Mouse (Mus musculus) neural tube, embryonic 11.5 days (tissue): ENCODE measurements around the gene Gm340. TPM values are rescaled to one million over a fixed set of nuclear protein-coding genes. Genes with fewer than 3 reads are reported as not detected.

Source experiments
- ATAC-seq: fragments of 200-750 bp; cut with Nextera tagmentation; 2 replicates; pipeline ENCODE4 v1.8.0; 2017; ENCODE audit warnings: moderate number of reproducible peaks, mild to moderate bottlenecking, moderate TSS enrichment, moderate library complexity; ENCODE audit not compliant: insufficient read depth, low FRiP score, low TSS enrichment
- DNase-seq: peaks from one replicate; pipeline ENCODE4 v3.0.0-alpha.2; 2015; ENCODE audit warnings: low spot score
- H3K27ac ChIP-seq: fragments of 300-500 bp; sonication (generic); 2 replicates; pipeline ENCODE4 v1.5.1; 2014; ENCODE audit warnings: low read depth, mild to moderate bottlenecking, low read length
- H3K27me3 ChIP-seq: fragments of 300-500 bp; sonication (generic); 2 replicates; pipeline ENCODE4 v1.6.1; 2014; ENCODE audit warnings: mild to moderate bottlenecking, low read length, mixed read lengths; ENCODE audit not compliant: control insufficient read depth, insufficient read depth
- H3K36me3 ChIP-seq: fragments of 300-500 bp; sonication (generic); 2 replicates; pipeline ENCODE4 v1.6.1; 2014; ENCODE audit warnings: mild to moderate bottlenecking, low read length, moderate library complexity, mixed read lengths; ENCODE audit not compliant: control insufficient read depth, insufficient read depth
- H3K4me1 ChIP-seq: fragments of 300-500 bp; sonication (generic); 2 replicates; pipeline ENCODE4 v1.6.1; 2014; ENCODE audit warnings: low read length, mixed read lengths; ENCODE audit not compliant: control insufficient read depth, insufficient read depth
- H3K4me2 ChIP-seq: fragments of 300-500 bp; sonication (generic); 2 replicates; pipeline ENCODE4 v1.6.1; 2014; ENCODE audit warnings: low read depth, mild to moderate bottlenecking, moderate library complexity
- H3K4me3 ChIP-seq: fragments of 300-500 bp; sonication (generic); 2 replicates; pipeline ENCODE4 v1.5.1; 2014; ENCODE audit warnings: low read depth, low read length
- H3K9ac ChIP-seq: fragments of 300-500 bp; sonication (generic); 2 replicates; pipeline ENCODE4 v1.6.1; 2014; ENCODE audit warnings: mild to moderate bottlenecking, low read length
- H3K9me3 ChIP-seq: fragments of 300-500 bp; sonication (generic); 2 replicates; pipeline ENCODE4 v1.6.1; 2016; ENCODE audit warnings: low read length; ENCODE audit not compliant: control insufficient read depth
- WGBS: fragments of 180-500 bp; shearing (Covaris S2); extraction: QIAGEN DNeasy Blood & Tissue Kit; methylation state at CpG from one replicate; pipeline ENCODE4 v1.1.7; 2014; 5-methylcytosine and 5-hydroxymethylcytosine counted together
- polyA plus RNA-seq: library from polyadenylated mRNA; unstranded; fragments of >200 nt; fragmentation: Nextera tagmentation; extraction: Ambion mirVana; gene quantifications from 2 replicates; pipeline ENCODE4 v1.2.1, GENCODE M21; 2014

Gm340 gene
- polyA plus RNA-seq, 1 experiment from 2014 or later: 4.0 TPM

- WGBS: 88% methylated on average over 4 of the region's 4 CpGs
- DNase-seq: no peak
- no peak for ATAC-seq
- peaks cover 4% of the 10 kb centered on the region for H3K36me3 ChIP-seq
- H3K4me2 ChIP-seq: no peak overlapping the region
- no peak overlapping the region for H3K27ac ChIP-seq
- H3K4me1 ChIP-seq: no peaks in the 10 kb centered on the region
- no peak overlapping the region for H3K4me3 ChIP-seq
- no peak overlapping the region for H3K9ac ChIP-seq
- H3K27me3 ChIP-seq: no peaks in the 10 kb centered on the region
- no peaks in the 10 kb centered on the region for H3K9me3 ChIP-seq
Measured at GRCm38 (mm10) chr19:41579311-41579920, 2.8 kb upstream of the Gm340 start.

DNA sequence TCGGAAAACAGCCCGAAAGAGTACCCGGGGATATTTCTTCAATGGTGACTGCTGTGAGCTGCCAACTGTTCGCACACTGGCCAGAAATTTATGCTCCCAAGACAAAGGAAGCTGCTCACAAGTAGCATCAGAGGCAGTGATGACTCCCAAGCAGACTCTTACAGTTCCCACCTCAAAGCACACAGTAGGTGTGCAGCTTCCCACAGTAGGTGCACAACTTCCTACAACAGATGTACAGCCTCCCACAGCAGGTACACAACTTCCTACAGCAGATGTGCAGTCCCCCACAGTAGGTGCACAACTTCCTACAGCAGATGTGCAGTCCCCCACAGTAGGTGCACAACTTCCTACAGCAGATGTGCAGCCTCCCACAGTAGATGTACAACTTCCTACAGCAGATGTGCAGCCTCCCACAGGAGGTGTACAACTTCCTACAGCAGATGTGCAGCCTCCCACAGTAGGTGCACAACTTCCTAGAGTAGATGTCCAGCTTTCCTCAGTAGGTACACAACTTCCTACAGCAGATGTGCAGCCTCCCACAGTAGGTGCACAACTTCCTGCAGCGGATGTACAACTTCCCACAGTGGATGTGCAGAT, 846 bp downstream of the Gm340 start:
- 92% methylated on average over 5 of the region's 5 CpGs for WGBS

DNA sequence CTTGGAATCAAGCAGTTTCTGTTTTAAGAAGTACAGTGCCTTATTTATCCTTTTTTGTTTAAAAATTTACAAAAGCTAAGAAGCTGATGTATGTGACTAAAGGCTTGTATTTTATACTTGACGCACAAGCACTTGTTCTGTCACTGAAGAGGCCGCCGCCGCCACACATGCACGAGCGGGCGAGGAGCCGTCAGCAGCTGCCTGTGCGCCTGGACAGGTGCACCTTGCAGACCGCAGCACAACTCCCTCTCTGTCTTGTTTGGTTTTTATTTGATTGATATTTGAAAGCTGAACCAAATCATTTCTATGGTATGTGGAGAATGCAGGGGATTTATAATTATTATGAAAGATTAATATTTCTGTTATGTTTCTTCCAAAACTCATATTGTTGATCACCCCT, 4.6 kb downstream of the Gm340 start:
- DNase-seq (no peak), ATAC-seq (no peak)
- Histone ChIP-seq H3K9ac (no peak overlapping the region), H3K9me3 (no peaks in the 10 kb centered on the region), H3K27me3 (no peaks in the 10 kb centered on the region), H3K4me1 (no peaks in the 10 kb centered on the region), H3K4me3 (no peak overlapping the region), H3K27ac (no peak overlapping the region), H3K36me3 (peaks cover 4% of the 10 kb centered on the region), H3K4me2 (no peak overlapping the region)
- WGBS: 93% methylated on average over 10 of the region's 10 CpGs

More for the DNA sequence above, 846 bp downstream of the Gm340 start:
- Histone ChIP-seq H3K9ac (no peak overlapping the region), H3K9me3 (no peaks in the 10 kb centered on the region), H3K4me2 (no peak overlapping the region), H3K4me3 (no peak overlapping the region), H3K36me3 (peaks cover 4% of the 10 kb centered on the region), H3K27ac (no peak overlapping the region), H3K27me3 (no peaks in the 10 kb centered on the region), H3K4me1 (no peaks in the 10 kb centered on the region)
- DNase-seq (no peak), ATAC-seq (no peak)

DNA sequence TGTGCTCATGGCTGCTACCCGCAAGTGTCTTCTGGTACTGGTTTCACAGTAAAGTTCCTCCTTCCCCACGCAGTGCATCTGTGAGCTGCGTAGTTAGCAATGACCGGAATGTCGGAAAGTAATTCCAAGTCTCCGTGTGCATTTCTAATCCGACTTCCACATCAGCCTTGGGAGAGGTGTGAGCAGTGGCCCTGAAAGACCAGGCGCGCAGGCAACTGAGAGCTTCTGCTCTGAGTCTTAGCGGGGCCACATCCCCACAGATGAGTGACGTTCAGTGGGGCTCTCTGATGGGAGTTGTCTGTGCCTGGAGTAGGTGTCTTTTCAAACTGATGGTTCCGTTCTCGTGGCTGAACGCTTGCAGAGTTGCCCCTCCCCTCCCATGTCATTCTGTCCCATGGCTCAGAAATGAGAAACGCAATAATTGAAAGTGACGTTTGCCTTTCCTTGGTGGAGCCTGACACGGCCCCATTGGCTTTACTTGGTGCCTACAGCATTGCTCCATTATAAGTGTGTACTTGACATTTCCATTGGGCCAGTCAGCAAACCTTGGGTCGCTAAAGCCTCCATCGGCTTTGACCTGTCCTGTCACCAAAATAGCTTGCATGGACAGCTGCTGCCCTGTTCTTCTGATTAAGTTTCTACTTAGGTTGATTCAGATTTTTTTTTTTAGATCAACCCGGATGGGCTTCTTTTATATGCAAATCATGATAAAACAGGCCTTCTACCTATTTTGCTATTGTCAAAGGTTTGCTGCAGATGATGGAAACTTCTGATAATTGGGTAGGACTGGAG, 5.5 kb downstream of the Gm340 start:
- no peak overlapping the region for H3K9ac ChIP-seq

GRCm38 (mm10) chr19:41589026-41589425, 6.9 kb downstream of the Gm340 start:
- Histone ChIP-seq H3K27ac (no peak overlapping the region), H3K36me3 (no peaks in the 10 kb centered on the region), H3K9ac (no peak overlapping the region), H3K9me3 (no peaks in the 10 kb centered on the region), H3K4me2 (no peak overlapping the region), H3K27me3 (no peaks in the 10 kb centered on the region), H3K4me1 (no peaks in the 10 kb centered on the region), H3K4me3 (no peak overlapping the region)
- DNase-seq (peak; percentile 5), ATAC-seq (no peak)
- 85% methylated on average over 7 of the region's 7 CpGs for WGBS

More for the DNA sequence above, 5.5 kb downstream of the Gm340 start:
- no peak for DNase-seq
- no peak for ATAC-seq
- Histone ChIP-seq H3K4me1 (no peaks in the 10 kb centered on the region), H3K4me3 (no peak overlapping the region), H3K36me3 (peaks cover 4% of the 10 kb centered on the region), H3K4me2 (no peak overlapping the region), H3K9me3 (no peaks in the 10 kb centered on the region), H3K27me3 (no peaks in the 10 kb centered on the region), H3K27ac (no peak overlapping the region)
- 90% methylated on average over 20 of the region's 20 CpGs for WGBS

GRCm38 (mm10) chr19:41589681-41590080, 7.5 kb downstream of the Gm340 start:
- Histone ChIP-seq H3K4me1 (no peaks in the 10 kb centered on the region), H3K27me3 (no peaks in the 10 kb centered on the region), H3K9ac (no peak overlapping the region), H3K4me3 (no peak overlapping the region), H3K9me3 (no peaks in the 10 kb centered on the region), H3K36me3 (no peaks in the 10 kb centered on the region), H3K4me2 (no peak overlapping the region), H3K27ac (no peak overlapping the region)
- 83% methylated on average over 8 of the region's 8 CpGs for WGBS
- ATAC-seq (no peak), DNase-seq (peak; percentile 16)

DNA sequence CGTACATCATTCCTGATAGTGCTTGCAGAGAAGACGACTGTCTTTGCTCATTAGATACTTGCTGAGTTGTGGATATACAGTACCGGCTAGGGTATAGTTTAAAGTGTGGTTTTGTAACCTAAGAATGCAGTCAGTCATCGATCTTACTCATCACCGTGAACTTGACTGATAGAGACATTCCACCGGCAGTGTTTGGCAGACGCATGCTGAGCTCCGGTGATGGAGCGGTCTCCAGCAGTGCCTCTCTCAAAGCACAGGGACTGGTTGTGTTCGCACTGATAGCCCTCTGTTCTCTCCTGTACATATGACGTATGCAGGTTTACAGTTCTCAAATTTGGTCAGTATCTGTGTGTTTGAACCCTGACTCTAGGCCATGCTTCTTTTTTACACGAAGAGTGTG, 9.6 kb downstream of the Gm340 start:
- Histone ChIP-seq H3K36me3 (no peaks in the 10 kb centered on the region), H3K9ac (no peak overlapping the region), H3K27ac (no peak overlapping the region), H3K4me1 (no peaks in the 10 kb centered on the region), H3K4me2 (no peak overlapping the region), H3K4me3 (no peak overlapping the region), H3K27me3 (no peaks in the 10 kb centered on the region), H3K9me3 (no peaks in the 10 kb centered on the region)
- WGBS: 70% methylated on average over 12 of the region's 12 CpGs
- ATAC-seq (no peak), DNase-seq (no peak)

GRCm38 (mm10) chr19:41597170-41597894, 15.2 kb downstream of the Gm340 start:
- H3K4me3 ChIP-seq: no peak overlapping the region
- ATAC-seq: no peak
- no peak for DNase-seq
- 81% methylated on average over 6 of the region's 6 CpGs for WGBS
- no peak overlapping the region for H3K27ac ChIP-seq
- no peak overlapping the region for H3K9ac ChIP-seq
- no peaks in the 10 kb centered on the region for H3K9me3 ChIP-seq
- no peak overlapping the region for H3K4me2 ChIP-seq
- H3K36me3 ChIP-seq: no peaks in the 10 kb centered on the region
- no peaks in the 10 kb centered on the region for H3K27me3 ChIP-seq
- H3K4me1 ChIP-seq: no peaks in the 10 kb centered on the region
